Mouse (Mus musculus) heart, postnatal 0 days (tissue): Measurements from ENCODE around the gene Rpl29. TPM values are rescaled to one million over a fixed set of nuclear protein-coding genes. Genes with fewer than 3 reads are reported as not detected.

Experiments used
- ATAC-seq: fragments of 200-750 bp; cut with Nextera tagmentation; 2 replicates; pipeline ENCODE4 v1.8.0; 2017; ENCODE audit warnings: low read depth, moderate number of reproducible peaks, moderate library complexity; ENCODE audit not compliant: insufficient read depth
- DNase-seq: peaks from one replicate; pipeline ENCODE4 v3.0.0-alpha.2; 2016; ENCODE audit warnings: low spot score
- H3K27ac ChIP-seq: fragments of 300-500 bp; sonication (generic); 2 replicates; pipeline ENCODE4 v1.5.1; 2014; ENCODE audit warnings: low read depth, mild to moderate bottlenecking
- H3K27me3 ChIP-seq: fragments of 300-500 bp; sonication (generic); 2 replicates; pipeline ENCODE4 v1.6.1; 2014; ENCODE audit warnings: low read length, mixed read lengths; ENCODE audit not compliant: control insufficient read depth, insufficient read depth
- H3K36me3 ChIP-seq: fragments of 300-500 bp; sonication (generic); replicated peaks from 2 replicates; pipeline ENCODE4 v1.6.1; 2014; ENCODE audit warnings: low read length, mixed read lengths; ENCODE audit not compliant: control insufficient read depth, insufficient read depth
- H3K4me1 ChIP-seq: fragments of 300-500 bp; sonication (generic); 2 replicates; pipeline ENCODE4 v1.6.1; 2014; ENCODE audit warnings: antibody characterized with exemption; ENCODE audit not compliant: control insufficient read depth, insufficient read depth
- H3K4me2 ChIP-seq: fragments of 300-500 bp; sonication (generic); 2 replicates; pipeline ENCODE4 v1.6.1; 2014; ENCODE audit warnings: low read depth, mild to moderate bottlenecking, low read length, moderate library complexity
- H3K4me3 ChIP-seq: fragments of 300-500 bp; sonication (generic); 2 replicates; pipeline ENCODE4 v1.5.1; 2014; ENCODE audit warnings: low read depth, low read length
- H3K9ac ChIP-seq: fragments of 300-500 bp; sonication (generic); replicated peaks from 2 replicates; pipeline ENCODE4 v1.6.1; 2014; ENCODE audit warnings: low read depth, low read length, mixed read lengths
- H3K9me3 ChIP-seq: fragments of 300-500 bp; sonication (generic); replicated peaks from 2 replicates; pipeline ENCODE4 v1.6.1; 2016; ENCODE audit warnings: low read length; ENCODE audit not compliant: control insufficient read depth
- CTCF ChIP-seq: IDR thresholded peaks from 2 replicates; pipeline ENCODE4 v1.5.1; 2016; ENCODE audit warnings: antibody characterized with exemption, control low read depth, low read depth
- EP300 ChIP-seq: IDR thresholded peaks from 2 replicates; pipeline ENCODE4 v1.6.1; 2016; ENCODE audit warnings: antibody characterized with exemption, low read depth
- whole genome bisulfite sequencing: fragments of 180-500 bp; shearing (Covaris S2); extraction: QIAGEN DNeasy Blood & Tissue Kit; methylation state at CpG from one replicate; pipeline ENCODE4 v1.1.7; 2014; 5-methylcytosine and 5-hydroxymethylcytosine counted together
- polyA plus RNA-seq: library from polyadenylated mRNA; unstranded; fragments of >200 nt; fragmentation: Nextera tagmentation; extraction: Ambion mirVana; gene quantifications from 2 replicates; pipeline ENCODE4 v1.2.1, GENCODE M21; 2015
- total RNA-seq: library from RNA; depleted of rRNA; stranded (reverse); fragments of >200 nt; gene quantifications from 2 replicates; pipeline ENCODE4 v1.2.3, GENCODE M21; 2014; ENCODE audit warnings: low replicate concordance; rRNA removed

The Rpl29 gene
- total and polyA plus RNA-seq, 2 experiments from 2014 or later = 504 to 783 TPM

GRCm38 (mm10) chr9:106477649-106478048, 48.4 kb downstream of the Rpl29 start:
- Histone ChIP-seq H3K4me3 (peak overlapping the region; percentile 53), H3K9me3 (no peaks in the 10 kb centered on the region), H3K36me3 (peaks cover 16% of the 10 kb centered on the region), H3K4me2 (peak overlapping the region; percentile 80), H3K4me1 (peaks cover 32% of the 10 kb centered on the region), H3K9ac (peak overlapping the region; percentile 46), H3K27ac (peak overlapping the region; percentile 51; the same call in 1 of the 2 replicates), H3K27me3 (no peaks in the 10 kb centered on the region)
- no peak for TF ChIP-seq CTCF
- TF ChIP-seq EP300 = no peak
- DNase-seq (no peak), ATAC-seq (no peak)
- 1% methylated on average over 16 of the region's 16 CpGs for WGBS

GRCm38 (mm10) chr9:106478101-106478500, 48.8 kb downstream of the Rpl29 start:
- peaks cover 21% of the 10 kb centered on the region for H3K36me3 ChIP-seq
- ATAC-seq = no peak
- H3K9me3 ChIP-seq = no peaks in the 10 kb centered on the region
- no peaks in the 10 kb centered on the region for H3K27me3 ChIP-seq
- WGBS = 74% methylated on average over 9 of the region's 9 CpGs
- H3K27ac ChIP-seq = no peak overlapping the region
- H3K4me3 ChIP-seq = peak overlapping the region; percentile 53
- DNase-seq = no peak
- H3K9ac ChIP-seq = no peak overlapping the region
- no peak for TF ChIP-seq EP300
- TF ChIP-seq CTCF = no peak
- peaks cover 32% of the 10 kb centered on the region for H3K4me1 ChIP-seq
- H3K4me2 ChIP-seq = peak overlapping the region; percentile 80

GRCm38 (mm10) chr9:106480541-106480940, 51.3 kb downstream of the Rpl29 start:
- H3K9ac ChIP-seq = no peak overlapping the region
- no peak overlapping the region for H3K4me3 ChIP-seq
- H3K27me3 ChIP-seq = no peaks in the 10 kb centered on the region
- H3K36me3 ChIP-seq = peaks cover 43% of the 10 kb centered on the region
- 85% methylated on average over 7 of the region's 7 CpGs for WGBS
- ATAC-seq = no peak
- no peak overlapping the region for H3K27ac ChIP-seq
- no peak overlapping the region for H3K4me2 ChIP-seq
- TF ChIP-seq EP300 (no peak), CTCF (no peak)
- no peaks in the 10 kb centered on the region for H3K9me3 ChIP-seq
- DNase-seq = no peak
- peaks cover 21% of the 10 kb centered on the region for H3K4me1 ChIP-seq

- peaks cover 17% of the 10 kb centered on the region for H3K4me1 ChIP-seq
- DNase-seq (no peak), ATAC-seq (no peak)
- H3K4me3 ChIP-seq = no peak overlapping the region
- 93% methylated on average over 15 of the region's 15 CpGs for WGBS
- H3K27me3 ChIP-seq = no peaks in the 10 kb centered on the region
- H3K9ac ChIP-seq = no peak overlapping the region
- H3K4me2 ChIP-seq = no peak overlapping the region
- TF ChIP-seq EP300 (no peak), CTCF (no peak)
- H3K27ac ChIP-seq = no peak overlapping the region
- H3K9me3 ChIP-seq = no peaks in the 10 kb centered on the region
- peaks cover 49% of the 10 kb centered on the region for H3K36me3 ChIP-seq
Observed at GRCm38 (mm10) chr9:106481075-106481474, 51.8 kb downstream of the Rpl29 start.

Other genes with a start within 250 kb of the Rpl29 start
- 7.5 and 22.8 TPM in 2 replicates for gene Ppm1m, start 229.7 kb upstream of the Rpl29 start, total RNA-seq
- 13.1 and 15.1 TPM in 2 replicates for gene Ppm1m, start 229.7 kb upstream of the Rpl29 start, polyA plus RNA-seq
- gene Twf2, start 226.3 kb upstream of the Rpl29 start, total RNA-seq = 92.1 and 105 TPM in 2 replicates
- 57.3 and 64.2 TPM in 2 replicates for gene Twf2, start 226.3 kb upstream of the Rpl29 start, polyA plus RNA-seq
- gene Tlr9, start 206.9 kb upstream of the Rpl29 start, total RNA-seq = not detected in 2 replicates
- 0.04 and 0.05 TPM in 2 replicates for gene Tlr9, start 206.9 kb upstream of the Rpl29 start, polyA plus RNA-seq
- 309 and 334 TPM in 2 replicates for gene Alas1, start 180.8 kb upstream of the Rpl29 start, total RNA-seq
- 385 and 421 TPM in 2 replicates for gene Alas1, start 180.8 kb upstream of the Rpl29 start, polyA plus RNA-seq
- 12.3 and 38.0 TPM in 2 replicates for gene Poc1a, start 148.4 kb upstream of the Rpl29 start, total RNA-seq
- gene Poc1a, start 148.4 kb upstream of the Rpl29 start, polyA plus RNA-seq = 13.6 and 13.8 TPM in 2 replicates
- gene Dusp7, start 60.8 kb upstream of the Rpl29 start, total RNA-seq = 46.9 and 47.7 TPM in 2 replicates
- 9.1 and 10.3 TPM in 2 replicates for gene Dusp7, start 60.8 kb upstream of the Rpl29 start, polyA plus RNA-seq
- gene Acy1, start 8.9 kb downstream of the Rpl29 start, total RNA-seq = 38.5 and 45.3 TPM in 2 replicates
- gene Acy1, start 8.9 kb downstream of the Rpl29 start, polyA plus RNA-seq = 19.0 and 20.1 TPM in 2 replicates
- gene Abhd14b, start 18.0 kb downstream of the Rpl29 start, total RNA-seq = 14.9 and 46.8 TPM in 2 replicates
- 5.3 and 5.9 TPM in 2 replicates for gene Abhd14b, start 18.0 kb downstream of the Rpl29 start, polyA plus RNA-seq
- gene Abhd14a, start 18.2 kb downstream of the Rpl29 start, total RNA-seq = 57.3 and 64.8 TPM in 2 replicates
- gene Abhd14a, start 18.2 kb downstream of the Rpl29 start, polyA plus RNA-seq = 45.8 and 47.1 TPM in 2 replicates
- gene Pcbp4, start 23.8 kb downstream of the Rpl29 start, total RNA-seq = 157 and 188 TPM in 2 replicates
- 40.9 and 44.1 TPM in 2 replicates for gene Pcbp4, start 23.8 kb downstream of the Rpl29 start, polyA plus RNA-seq
- gene Gpr62, start 36.5 kb downstream of the Rpl29 start, total RNA-seq = not detected in 2 replicates
- gene Gpr62, start 36.5 kb downstream of the Rpl29 start, polyA plus RNA-seq = 0.11 TPM in 1 of 2 replicates, not detected in the other
- 16.5 and 54.6 TPM in 2 replicates for gene Rrp9, start 46.5 kb downstream of the Rpl29 start, total RNA-seq
- 17.6 and 21.0 TPM in 2 replicates for gene Rrp9, start 46.5 kb downstream of the Rpl29 start, polyA plus RNA-seq
- 7.2 and 16.7 TPM in 2 replicates for gene Parp3, start 47.5 kb downstream of the Rpl29 start, total RNA-seq
- gene Parp3, start 47.5 kb downstream of the Rpl29 start, polyA plus RNA-seq = 2.8 and 2.9 TPM in 2 replicates
- gene Iqcf1, start 70.5 kb downstream of the Rpl29 start, total RNA-seq = not detected in 2 replicates
- not detected in 2 replicates for gene Iqcf1, start 70.5 kb downstream of the Rpl29 start, polyA plus RNA-seq
- gene Iqcf5, start 85.1 kb downstream of the Rpl29 start, total RNA-seq = not detected in 2 replicates
- gene Iqcf5, start 85.1 kb downstream of the Rpl29 start, polyA plus RNA-seq = not detected in 2 replicates
- not detected in 2 replicates for gene Iqcf3, start 132.2 kb downstream of the Rpl29 start, total RNA-seq
- not detected in 2 replicates for gene Iqcf3, start 132.2 kb downstream of the Rpl29 start, polyA plus RNA-seq
- gene Iqcf4, start 141.5 kb downstream of the Rpl29 start, total RNA-seq = not detected in 2 replicates
- gene Iqcf4, start 141.5 kb downstream of the Rpl29 start, polyA plus RNA-seq = not detected in 2 replicates
- not detected in 2 replicates for gene Iqcf6, start 197.1 kb downstream of the Rpl29 start, total RNA-seq
- not detected in 2 replicates for gene Iqcf6, start 197.1 kb downstream of the Rpl29 start, polyA plus RNA-seq
- not detected in 2 replicates for gene Grm2, start 226.6 kb downstream of the Rpl29 start, total RNA-seq
- not detected in 2 replicates for gene Grm2, start 226.6 kb downstream of the Rpl29 start, polyA plus RNA-seq